ENCODE assay signal across 17 mouse cellular contexts in genomic region chr8:61552755-61553402, GRCm38 (mm10).
"Had no signal": no experiment of that assay in that cellular context is flagged by ENCODE, and none has a peak within 500 bp of the region (broad histone marks: within the 10 kb centered on the region; RNA-seq: fewer than 3 reads in every experiment).

No protein-coding gene starts in this region.

- ATAC-seq: midbrain, embryonic 13.5 days had no signal

- H3K4me2 ChIP-seq: liver, embryonic 11.5 days; liver, embryonic 15.5 days; lung, embryonic 14.5 days; midbrain, embryonic 13.5 days; neural tube, embryonic 15.5 days had no signal

- DNase-seq: kidney, adult 18-20 months; kidney, postnatal 10 days; kidney, postnatal 4 days; lung, embryonic 14.5 days; lung, postnatal 14 days; right cerebral cortex, adult 18-20 months; right cerebral cortex, postnatal 25 days; thymus, postnatal 4 days had no signal

- H3K4me3 ChIP-seq: layer of hippocampus, adult 2 months; left cerebral cortex, adult 2 months; limb, embryonic 10.5 days; liver, embryonic 15.5 days; megakaryocyte, embryonic 14.5 days; midbrain, embryonic 13.5 days; neural tube, embryonic 15.5 days had no signal

- H3K27me3 ChIP-seq: liver, embryonic 15.5 days; midbrain, embryonic 13.5 days; neural tube, embryonic 15.5 days had no signal

- H3K4me1 ChIP-seq: liver, embryonic 15.5 days; neural tube, embryonic 15.5 days had no signal

- H3K9me3 ChIP-seq: liver, embryonic 15.5 days; neural tube, embryonic 15.5 days had no signal

- H3K9ac ChIP-seq: liver, embryonic 15.5 days; lung, embryonic 14.5 days; midbrain, embryonic 13.5 days; neural tube, embryonic 15.5 days had no signal

- H3K27ac ChIP-seq: layer of hippocampus, adult 2 months; left cerebral cortex, adult 2 months; limb, embryonic 10.5 days; liver, embryonic 15.5 days; macrophage; midbrain, embryonic 13.5 days; neural tube, embryonic 15.5 days had no signal
